Mouse (Mus musculus): Measurements from ENCODE around the gene Cdk17.
A peak's percentile ranks its signal among the peaks of the same experiment; 100 is the strongest.

Gene Cdk17

GRCm38 (mm10) chr10:93283258-93283657 lies 122.6 kb downstream of the Cdk17 start:
- DNase-seq (ENCODE audit: low read depth, low spot score) = peak; percentile 51
- Histone ChIP-seq H3K36me3 (ENCODE audit: control insufficient read depth, insufficient read depth, low read length, poor library complexity, severe bottlenecking) (peaks cover 8% of the 10 kb centered on the region), H3K27me3 (ENCODE audit: control insufficient read depth, insufficient read depth, low read length, poor library complexity, severe bottlenecking) (no peaks in the 10 kb centered on the region)

GRCm38 (mm10) chr10:93285489-93285888 lies 124.8 kb downstream of the Cdk17 start:
- DNase-seq (ENCODE audit: low read depth, low spot score) = no peak
- Histone ChIP-seq H3K36me3 (ENCODE audit: control insufficient read depth, insufficient read depth, low read length, poor library complexity, severe bottlenecking) (peaks cover 7% of the 10 kb centered on the region), H3K27me3 (ENCODE audit: control insufficient read depth, insufficient read depth, low read length, poor library complexity, severe bottlenecking) (no peaks in the 10 kb centered on the region)

DNA sequence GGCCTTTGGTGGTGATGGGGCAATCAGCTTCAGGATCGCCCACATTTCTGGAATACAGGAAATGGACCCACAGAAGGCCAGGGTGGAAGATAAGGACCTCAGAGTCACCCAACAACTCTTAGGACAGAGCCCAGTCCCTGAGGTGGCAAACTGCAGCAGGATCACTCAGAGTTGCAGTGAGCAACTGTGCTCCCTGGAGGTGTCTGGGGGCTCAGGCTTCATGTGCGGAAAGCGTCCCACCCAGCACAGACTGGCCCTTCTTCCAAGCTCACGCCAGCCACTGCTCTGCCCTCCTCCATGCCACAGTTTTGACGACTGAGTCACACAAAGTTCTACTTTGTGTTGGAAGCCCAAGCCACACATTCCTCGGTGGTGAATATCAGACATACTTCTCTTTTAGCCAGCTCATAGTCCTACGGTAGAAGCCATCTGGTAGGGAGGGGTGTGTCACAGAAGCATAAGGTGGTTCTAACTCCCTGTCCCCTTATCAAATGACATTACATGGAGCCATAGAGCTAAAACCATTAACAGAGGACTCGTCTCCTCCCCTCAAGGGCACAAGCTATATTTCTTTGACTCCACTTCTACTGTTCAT lies 127.0 kb downstream of the Cdk17 start:
- no peak for DNase-seq (ENCODE audit: low read depth, low spot score)
- H3K27me3 ChIP-seq (ENCODE audit: control insufficient read depth, insufficient read depth, low read length, poor library complexity, severe bottlenecking) = no peaks in the 10 kb centered on the region
- H3K36me3 ChIP-seq (ENCODE audit: control insufficient read depth, insufficient read depth, low read length, poor library complexity, severe bottlenecking) = peaks cover 3% of the 10 kb centered on the region; the same call in 1 of the 2 replicates

- no peak for DNase-seq (ENCODE audit: low read depth, low spot score)
- no peaks in the 10 kb centered on the region for H3K27me3 ChIP-seq (ENCODE audit: control insufficient read depth, insufficient read depth, low read length, poor library complexity, severe bottlenecking)
- peaks cover 3% of the 10 kb centered on the region; the same call in 1 of the 2 replicates for H3K36me3 ChIP-seq (ENCODE audit: control insufficient read depth, insufficient read depth, low read length, poor library complexity, severe bottlenecking)
These were observed 127.7 kb downstream of the Cdk17 start for GRCm38 (mm10) chr10:93288336-93288735.

GRCm38 (mm10) chr10:93289404-93289803 lies 128.7 kb downstream of the Cdk17 start:
- peaks cover 2% of the 10 kb centered on the region; the same call in 1 of the 2 replicates for H3K36me3 ChIP-seq (ENCODE audit: control insufficient read depth, insufficient read depth, low read length, poor library complexity, severe bottlenecking)
- H3K27me3 ChIP-seq (ENCODE audit: control insufficient read depth, insufficient read depth, low read length, poor library complexity, severe bottlenecking) = no peaks in the 10 kb centered on the region
- DNase-seq (ENCODE audit: low read depth, low spot score) = no peak

DNA sequence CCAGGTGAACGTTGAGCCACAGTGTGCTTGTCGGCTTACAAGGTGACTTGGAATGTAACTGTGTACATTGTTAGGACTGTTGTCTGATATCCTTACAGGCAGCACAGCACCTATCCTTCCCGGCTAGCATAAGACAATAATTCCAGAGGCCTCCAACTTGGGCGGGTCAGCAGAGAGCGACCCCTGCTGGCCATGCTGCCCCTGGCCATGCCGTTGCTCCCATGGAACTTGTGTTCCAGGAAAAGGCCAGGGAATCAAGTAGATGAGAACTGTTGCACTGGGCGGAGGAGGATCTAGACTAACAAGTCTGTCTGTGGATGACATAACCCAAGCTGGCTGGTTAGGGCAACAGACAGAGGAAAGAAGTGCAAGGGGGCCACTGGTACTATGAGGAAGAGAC lies 130.7 kb downstream of the Cdk17 start:
- no peaks in the 10 kb centered on the region for H3K36me3 ChIP-seq (ENCODE audit: control insufficient read depth, insufficient read depth, low read length, poor library complexity, severe bottlenecking)
- H3K27me3 ChIP-seq (ENCODE audit: control insufficient read depth, insufficient read depth, low read length, poor library complexity, severe bottlenecking) = no peaks in the 10 kb centered on the region
- DNase-seq (ENCODE audit: low read depth, low spot score) = no peak

DNA sequence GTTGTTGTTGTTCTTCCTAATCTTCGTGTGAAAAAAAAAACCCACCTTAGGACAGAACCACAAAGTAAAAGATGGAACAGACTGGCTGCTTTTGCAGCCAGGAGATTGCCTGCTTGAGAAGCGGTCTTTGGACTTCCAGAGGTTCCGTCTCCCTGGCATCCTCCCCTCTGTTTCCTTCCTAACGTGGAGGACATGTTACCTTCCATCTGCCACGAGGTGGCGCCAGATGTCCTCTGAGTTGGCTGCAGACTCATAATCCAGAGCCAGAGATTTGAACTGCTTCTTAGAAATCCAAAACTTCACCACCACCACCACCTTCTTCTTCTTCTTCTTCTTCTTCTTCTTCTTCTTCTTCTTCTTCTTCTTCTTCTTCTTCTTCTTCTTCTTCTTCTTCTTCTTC lies 131.2 kb downstream of the Cdk17 start:
- H3K36me3 ChIP-seq (ENCODE audit: control insufficient read depth, insufficient read depth, low read length, poor library complexity, severe bottlenecking) = no peaks in the 10 kb centered on the region
- DNase-seq (ENCODE audit: low read depth, low spot score) = peak; percentile 67
- H3K27me3 ChIP-seq (ENCODE audit: control insufficient read depth, insufficient read depth, low read length, poor library complexity, severe bottlenecking) = no peaks in the 10 kb centered on the region

DNA sequence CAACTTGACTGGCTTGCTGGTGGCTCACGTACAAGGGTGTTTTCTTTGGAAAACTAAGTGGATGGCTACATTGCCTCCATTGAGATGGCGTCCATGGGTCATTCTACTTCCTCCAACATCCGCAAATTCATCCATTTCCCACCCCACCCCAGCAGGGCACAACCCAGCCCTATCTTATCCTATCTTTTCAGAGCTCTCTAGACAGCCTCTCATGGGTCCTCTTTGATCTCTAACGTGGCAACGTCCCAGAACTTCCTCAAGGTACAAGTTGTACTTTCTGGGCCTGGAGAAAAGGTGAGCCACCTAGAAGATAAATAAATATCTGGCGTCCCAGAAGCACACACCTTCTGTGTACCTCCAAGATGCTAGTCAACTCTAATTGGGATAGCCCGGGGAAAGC lies 132.9 kb downstream of the Cdk17 start:
- no peak for DNase-seq (ENCODE audit: low read depth, low spot score)
- Histone ChIP-seq H3K36me3 (ENCODE audit: control insufficient read depth, insufficient read depth, low read length, poor library complexity, severe bottlenecking) (no peaks in the 10 kb centered on the region), H3K27me3 (ENCODE audit: control insufficient read depth, insufficient read depth, low read length, poor library complexity, severe bottlenecking) (no peaks in the 10 kb centered on the region)

- Histone ChIP-seq H3K27me3 (ENCODE audit: control insufficient read depth, insufficient read depth, low read length, poor library complexity, severe bottlenecking) (no peaks in the 10 kb centered on the region), H3K36me3 (ENCODE audit: control insufficient read depth, insufficient read depth, low read length, poor library complexity, severe bottlenecking) (no peaks in the 10 kb centered on the region)
- no peak for DNase-seq (ENCODE audit: low read depth, low spot score)
These were observed 134.0 kb downstream of the Cdk17 start for GRCm38 (mm10) chr10:93294547-93295219.

GRCm38 (mm10) chr10:93297774-93298173 lies 137.1 kb downstream of the Cdk17 start:
- no peaks in the 10 kb centered on the region for H3K27me3 ChIP-seq (ENCODE audit: control insufficient read depth, insufficient read depth, low read length, poor library complexity, severe bottlenecking)
- no peak for DNase-seq (ENCODE audit: low read depth, low spot score)
- H3K36me3 ChIP-seq (ENCODE audit: control insufficient read depth, insufficient read depth, low read length, poor library complexity, severe bottlenecking) = no peaks in the 10 kb centered on the region

DNA sequence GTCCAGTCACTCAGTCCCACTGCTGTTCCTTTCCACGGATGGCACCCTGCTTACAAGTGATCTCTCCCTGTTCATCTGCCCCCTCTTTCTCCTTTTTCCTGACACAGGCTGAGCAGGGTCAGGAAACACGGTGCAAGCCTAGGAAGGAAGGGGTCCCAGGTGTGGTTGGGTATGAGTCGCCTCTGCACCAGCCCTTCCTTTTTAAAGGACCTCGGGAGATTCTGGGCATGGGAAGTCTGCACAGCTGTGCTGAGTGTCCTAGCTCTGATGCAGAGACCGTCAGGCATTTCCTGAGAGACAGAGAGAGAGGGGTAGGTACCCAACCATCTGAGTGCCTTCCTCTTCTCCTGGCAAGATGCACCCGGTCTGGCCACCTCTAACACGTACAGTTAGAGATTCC lies 137.5 kb downstream of the Cdk17 start:
- no peak for DNase-seq (ENCODE audit: low read depth, low spot score)
- no peaks in the 10 kb centered on the region for H3K27me3 ChIP-seq (ENCODE audit: control insufficient read depth, insufficient read depth, low read length, poor library complexity, severe bottlenecking)
- no peaks in the 10 kb centered on the region for H3K36me3 ChIP-seq (ENCODE audit: control insufficient read depth, insufficient read depth, low read length, poor library complexity, severe bottlenecking)

GRCm38 (mm10) chr10:93301831-93302230 lies 141.2 kb downstream of the Cdk17 start:
- Histone ChIP-seq H3K27me3 (ENCODE audit: control insufficient read depth, insufficient read depth, low read length, poor library complexity, severe bottlenecking) (no peaks in the 10 kb centered on the region), H3K36me3 (ENCODE audit: control insufficient read depth, insufficient read depth, low read length, poor library complexity, severe bottlenecking) (no peaks in the 10 kb centered on the region; the same call in 1 of the 2 replicates)
- DNase-seq (ENCODE audit: low read depth, low spot score) = no peak

GRCm38 (mm10) chr10:93303231-93303630 lies 142.6 kb downstream of the Cdk17 start:
- H3K36me3 ChIP-seq (ENCODE audit: control insufficient read depth, insufficient read depth, low read length, poor library complexity, severe bottlenecking) = no peaks in the 10 kb centered on the region; the same call in 1 of the 2 replicates
- no peak for DNase-seq (ENCODE audit: low read depth, low spot score)

DNA sequence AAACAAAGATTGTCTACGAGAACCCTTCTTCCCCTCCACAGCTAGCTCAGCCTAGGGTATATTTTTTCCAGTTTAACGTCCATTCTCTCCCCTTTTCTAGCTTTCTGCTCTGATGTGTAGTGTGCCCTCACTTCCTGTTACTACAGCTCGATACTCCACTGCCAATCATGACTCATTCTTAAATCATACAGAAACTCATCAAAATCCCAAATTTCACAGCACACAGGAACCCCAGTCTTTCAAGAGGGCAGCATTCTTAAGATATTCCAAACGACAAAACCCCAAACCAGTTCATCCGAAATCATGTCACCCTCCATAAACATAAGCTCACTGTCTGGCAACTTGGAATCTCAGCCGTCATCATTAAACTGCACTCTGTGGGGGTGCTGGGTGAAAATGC lies 145.3 kb downstream of the Cdk17 start:
- no peak for DNase-seq (ENCODE audit: low read depth, low spot score)
- H3K36me3 ChIP-seq (ENCODE audit: control insufficient read depth, insufficient read depth, low read length, poor library complexity, severe bottlenecking) = no peaks in the 10 kb centered on the region; the same call in 1 of the 2 replicates
- no peaks in the 10 kb centered on the region for H3K27me3 ChIP-seq (ENCODE audit: control insufficient read depth, insufficient read depth, low read length, poor library complexity, severe bottlenecking)

More at GRCm38 (mm10) chr10:93303231-93303630, 142.6 kb downstream of the Cdk17 start:
- no peaks in the 10 kb centered on the region for H3K27me3 ChIP-seq (ENCODE audit: control insufficient read depth, insufficient read depth, low read length, poor library complexity, severe bottlenecking)

- Histone ChIP-seq H3K36me3 (ENCODE audit: control insufficient read depth, insufficient read depth, low read length, poor library complexity, severe bottlenecking) (no peaks in the 10 kb centered on the region; the same call in 1 of the 2 replicates), H3K27me3 (ENCODE audit: control insufficient read depth, insufficient read depth, low read length, poor library complexity, severe bottlenecking) (no peaks in the 10 kb centered on the region)
- DNase-seq (ENCODE audit: low read depth, low spot score) = no peak
These were observed 145.7 kb downstream of the Cdk17 start for GRCm38 (mm10) chr10:93306367-93306766.

Measured in splenic B cell, adult 2 months (primary cell).